Mouse (Mus musculus): Measurements from ENCODE around the gene Qpctl. TPM values are rescaled to one million over a fixed set of nuclear protein-coding genes. Genes with fewer than 3 reads are reported as not detected.

The Qpctl gene
- polyA plus RNA-seq, 1 experiment: 15.3 TPM

GRCm38 (mm10) chr7:19149626-19150025 lies 535 bp upstream of the Qpctl start, which contains the start of gene Snrpd2:
TSS of gene Snrpd2 (plus strand) at chr7:19149722.
- 0% methylated on average over 24 of the region's 24 CpGs for whole genome bisulfite sequencing
- TF ChIP-seq CTCF (IDR thresholded peaks at IDR 0.05; ENCODE audit: borderline replicate concordance, control insufficient read depth, extremely low read depth, insufficient read depth, low read length, poor library complexity): no peak
- TF ChIP-seq POLR2A (IDR thresholded peaks at IDR 0.05; ENCODE audit: control insufficient read depth, extremely low read depth, insufficient read depth, low read length, poor library complexity): peak; percentile 54; the same call in 1 of the 2 replicates
- DNase-seq: peak; percentile 94
- H3K27me3 ChIP-seq (ENCODE audit: control insufficient read depth, insufficient read depth, low read length): no peaks in the 10 kb centered on the region
- peaks cover 8% of the 10 kb centered on the region for H3K4me1 ChIP-seq (replicated peaks; ENCODE audit: control insufficient read depth, insufficient read depth, low read length)
- H3K36me3 ChIP-seq (ENCODE audit: control insufficient read depth, insufficient read depth, low read length): no peaks in the 10 kb centered on the region; the same call in 1 of the 2 replicates
- peak within 1 kb of the TSS; percentile 27; the same call in 1 of the 2 replicates for H3K27ac ChIP-seq (ENCODE audit: control insufficient read depth, insufficient read depth, low read length)
- peak within 1 kb of the TSS; percentile 80 for H3K4me3 ChIP-seq (ENCODE audit: control insufficient read depth, insufficient read depth, low read length)

GRCm38 (mm10) chr7:19148180-19148874 lies 764 bp downstream of the Qpctl start:
- Histone ChIP-seq H3K27ac (ENCODE audit: control insufficient read depth, insufficient read depth, low read length) (peak overlapping the region; percentile 27; the same call in 1 of the 2 replicates), H3K27me3 (ENCODE audit: control insufficient read depth, insufficient read depth, low read length) (no peaks in the 10 kb centered on the region), H3K36me3 (ENCODE audit: control insufficient read depth, insufficient read depth, low read length) (no peaks in the 10 kb centered on the region; the same call in 1 of the 2 replicates), H3K4me3 (ENCODE audit: control insufficient read depth, insufficient read depth, low read length) (peak overlapping the region; percentile 80), H3K4me1 (replicated peaks; ENCODE audit: control insufficient read depth, insufficient read depth, low read length) (peaks cover 8% of the 10 kb centered on the region)
- DNase-seq: no peak
- TF ChIP-seq POLR2A (IDR thresholded peaks at IDR 0.05; ENCODE audit: control insufficient read depth, extremely low read depth, insufficient read depth, low read length, poor library complexity): no peak
- TF ChIP-seq CTCF (IDR thresholded peaks at IDR 0.05; ENCODE audit: borderline replicate concordance, control insufficient read depth, extremely low read depth, insufficient read depth, low read length, poor library complexity): no peak
- WGBS: 11% methylated on average over 20 of the region's 20 CpGs

GRCm38 (mm10) chr7:19147497-19148045 lies 1.5 kb downstream of the Qpctl start:
- Histone ChIP-seq H3K27ac (ENCODE audit: control insufficient read depth, insufficient read depth, low read length) (no peak overlapping the region), H3K4me3 (ENCODE audit: control insufficient read depth, insufficient read depth, low read length) (no peak overlapping the region), H3K36me3 (ENCODE audit: control insufficient read depth, insufficient read depth, low read length) (no peaks in the 10 kb centered on the region), H3K4me1 (replicated peaks; ENCODE audit: control insufficient read depth, insufficient read depth, low read length) (peaks cover 8% of the 10 kb centered on the region), H3K27me3 (ENCODE audit: control insufficient read depth, insufficient read depth, low read length) (no peaks in the 10 kb centered on the region)
- TF ChIP-seq CTCF (IDR thresholded peaks at IDR 0.05; ENCODE audit: borderline replicate concordance, control insufficient read depth, extremely low read depth, insufficient read depth, low read length, poor library complexity): no peak
- no peak for TF ChIP-seq POLR2A (IDR thresholded peaks at IDR 0.05; ENCODE audit: control insufficient read depth, extremely low read depth, insufficient read depth, low read length, poor library complexity)
- no peak for DNase-seq
- 65% methylated on average over 6 of the region's 6 CpGs for WGBS

GRCm38 (mm10) chr7:19146793-19147192 lies 2.3 kb downstream of the Qpctl start:
- Histone ChIP-seq H3K36me3 (ENCODE audit: control insufficient read depth, insufficient read depth, low read length) (no peaks in the 10 kb centered on the region), H3K27ac (ENCODE audit: control insufficient read depth, insufficient read depth, low read length) (no peak overlapping the region), H3K4me1 (replicated peaks; ENCODE audit: control insufficient read depth, insufficient read depth, low read length) (peaks cover 8% of the 10 kb centered on the region), H3K27me3 (ENCODE audit: control insufficient read depth, insufficient read depth, low read length) (no peaks in the 10 kb centered on the region), H3K4me3 (ENCODE audit: control insufficient read depth, insufficient read depth, low read length) (no peak overlapping the region)
- DNase-seq: no peak
- WGBS: 92% methylated on average over 10 of the region's 10 CpGs
- TF ChIP-seq CTCF (IDR thresholded peaks at IDR 0.05; ENCODE audit: borderline replicate concordance, control insufficient read depth, extremely low read depth, insufficient read depth, low read length, poor library complexity): no peak
- TF ChIP-seq POLR2A (IDR thresholded peaks at IDR 0.05; ENCODE audit: control insufficient read depth, extremely low read depth, insufficient read depth, low read length, poor library complexity): no peak

GRCm38 (mm10) chr7:19137380-19137779 lies 11.7 kb downstream of the Qpctl start:
- Histone ChIP-seq H3K4me1 (replicated peaks; ENCODE audit: control insufficient read depth, insufficient read depth, low read length) (peaks cover 12% of the 10 kb centered on the region), H3K36me3 (ENCODE audit: control insufficient read depth, insufficient read depth, low read length) (peaks cover 21% of the 10 kb centered on the region; the same call in 1 of the 2 replicates), H3K4me3 (ENCODE audit: control insufficient read depth, insufficient read depth, low read length) (no peak overlapping the region), H3K27ac (ENCODE audit: control insufficient read depth, insufficient read depth, low read length) (no peak overlapping the region), H3K27me3 (ENCODE audit: control insufficient read depth, insufficient read depth, low read length) (no peaks in the 10 kb centered on the region)
- DNase-seq: peak; percentile 70
- 60% methylated on average over 5 of the region's 5 CpGs for WGBS
- TF ChIP-seq CTCF (IDR thresholded peaks at IDR 0.05; ENCODE audit: borderline replicate concordance, control insufficient read depth, extremely low read depth, insufficient read depth, low read length, poor library complexity) (0 out of 2 replicates have a peak, but pooled peaks have one; percentile 54), POLR2A (IDR thresholded peaks at IDR 0.05; ENCODE audit: control insufficient read depth, extremely low read depth, insufficient read depth, low read length, poor library complexity) (no peak)

- Histone ChIP-seq H3K27me3 (ENCODE audit: control insufficient read depth, insufficient read depth, low read length) (no peaks in the 10 kb centered on the region), H3K36me3 (ENCODE audit: control insufficient read depth, insufficient read depth, low read length) (peaks cover 21% of the 10 kb centered on the region; the same call in 1 of the 2 replicates), H3K27ac (ENCODE audit: control insufficient read depth, insufficient read depth, low read length) (no peak overlapping the region), H3K4me3 (ENCODE audit: control insufficient read depth, insufficient read depth, low read length) (no peak overlapping the region), H3K4me1 (replicated peaks; ENCODE audit: control insufficient read depth, insufficient read depth, low read length) (peaks cover 13% of the 10 kb centered on the region)
- no peak for TF ChIP-seq POLR2A (IDR thresholded peaks at IDR 0.05; ENCODE audit: control insufficient read depth, extremely low read depth, insufficient read depth, low read length, poor library complexity)
- no peak for TF ChIP-seq CTCF (IDR thresholded peaks at IDR 0.05; ENCODE audit: borderline replicate concordance, control insufficient read depth, extremely low read depth, insufficient read depth, low read length, poor library complexity)
- WGBS: 50% methylated on average over 38 of the region's 38 CpGs
- no peak for DNase-seq
Measured at GRCm38 (mm10) chr7:19136673-19137334, 12.3 kb downstream of the Qpctl start.
